Mouse (Mus musculus): ENCODE data around the gene Dbil5. TPM values are rescaled to one million over a fixed set of nuclear protein-coding genes. Genes with fewer than 3 reads are reported as not detected.
A peak's percentile ranks its signal among the peaks of the same experiment; 100 is the strongest.
"Not testable (repeated sequence)": the region's sequence is repeated elsewhere in the genome, so short reads cannot be mapped to it uniquely, and the experiment has no call there.

Gene Dbil5
- polyA plus RNA-seq, 1 experiment = 0.76 TPM

DNA sequence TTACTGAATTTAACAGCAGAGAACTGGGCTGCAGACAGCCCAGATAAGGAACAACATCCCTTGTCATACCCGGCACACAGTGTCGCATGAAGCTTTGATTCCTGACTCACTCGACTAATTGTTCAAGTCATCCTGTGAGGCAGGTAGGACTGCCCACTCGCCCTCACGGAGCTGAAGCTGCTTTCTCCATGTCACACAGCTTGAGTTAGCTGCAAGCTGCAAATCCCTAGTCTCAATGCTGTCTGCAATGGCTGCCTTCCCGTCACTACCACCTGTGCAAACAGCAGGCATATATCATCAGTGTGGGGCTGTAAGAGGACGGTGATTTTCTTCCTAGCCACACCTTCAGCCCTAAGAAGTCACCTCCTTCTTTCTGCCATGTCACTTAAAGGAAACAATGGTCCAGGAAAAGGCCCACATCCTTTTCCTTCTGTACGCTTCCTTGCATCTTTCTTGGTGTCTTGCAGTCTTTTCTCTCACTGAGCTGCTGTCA is 20.4 kb upstream of the Dbil5 start:
- H3K4me1 ChIP-seq (ENCODE audit: control insufficient read depth, insufficient read depth, low read length) = peaks cover 2% of the 10 kb centered on the region; the same call in 1 of the 2 replicates
- 49% methylated on average over 8 of the region's 8 CpGs for WGBS
- no peak for TF ChIP-seq CTCF (IDR thresholded peaks at IDR 0.05; ENCODE audit: insufficient read depth, low read length)
- TF ChIP-seq POLR2A (IDR thresholded peaks at IDR 0.05; ENCODE audit: borderline replicate concordance, extremely low read depth, low read depth, low read length) = no peak
- H3K4me3 ChIP-seq (replicated peaks; ENCODE audit: extremely low read depth, low read depth, low read length) = no peak overlapping the region
- DNase-seq = no peak

DNA sequence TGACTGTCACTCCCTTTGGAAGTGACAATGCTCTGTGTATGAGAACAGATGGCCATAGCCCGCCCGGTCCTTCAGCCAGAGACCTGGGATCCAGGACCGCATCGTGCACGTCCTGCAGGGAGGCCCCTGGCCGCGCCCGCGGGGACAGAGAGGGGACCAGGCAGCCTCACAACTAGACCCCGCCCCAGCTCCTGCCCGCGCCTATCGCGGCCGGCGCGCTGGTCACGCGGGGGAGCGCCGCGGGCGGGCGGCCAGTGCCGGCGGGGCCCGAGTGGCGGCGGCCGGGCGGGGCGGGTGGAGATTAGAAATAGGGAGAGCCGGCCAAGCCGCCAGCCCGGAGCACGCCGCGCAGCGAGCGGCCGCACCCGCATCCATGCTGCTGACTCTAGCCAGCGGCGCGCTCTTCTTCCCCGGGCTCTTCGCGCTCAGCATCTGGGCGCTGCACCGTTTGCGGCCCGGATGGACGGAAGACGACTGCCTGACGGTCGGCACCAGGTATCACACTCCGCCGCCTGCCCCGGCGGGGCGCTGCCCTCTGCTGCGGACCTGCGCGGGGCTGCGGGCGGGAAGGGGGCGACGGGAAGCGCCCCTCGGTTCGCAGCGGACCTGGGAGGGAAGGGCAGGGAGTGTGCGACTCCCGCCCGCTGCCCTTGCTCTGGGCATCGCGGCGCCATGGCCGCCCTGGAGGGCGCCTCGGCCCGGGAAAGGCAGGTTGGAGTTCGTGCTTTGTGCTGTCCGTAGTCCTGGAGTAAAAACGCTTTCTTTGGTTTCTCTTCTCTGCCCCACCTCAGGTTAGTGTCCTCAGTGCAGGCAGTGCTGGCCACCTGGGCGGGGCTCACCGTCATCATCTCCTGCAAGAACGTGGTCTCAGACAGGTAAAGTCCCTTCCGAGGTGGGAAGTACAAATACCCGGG is 15.4 kb upstream of the Dbil5 start:
- WGBS = 1% methylated on average over 90 of the region's 90 CpGs
- H3K4me3 ChIP-seq (replicated peaks; ENCODE audit: extremely low read depth, low read depth, low read length) = peak overlapping the region; percentile 86
- peak; percentile 83 for DNase-seq
- H3K4me1 ChIP-seq (ENCODE audit: control insufficient read depth, insufficient read depth, low read length) = peaks cover 2% of the 10 kb centered on the region; the same call in 1 of the 2 replicates
- no peak for TF ChIP-seq CTCF (IDR thresholded peaks at IDR 0.05; ENCODE audit: insufficient read depth, low read length)
- TF ChIP-seq POLR2A (IDR thresholded peaks at IDR 0.05; ENCODE audit: borderline replicate concordance, extremely low read depth, low read depth, low read length) = peak; percentile 78; the same call in 1 of the 2 replicates

DNA sequence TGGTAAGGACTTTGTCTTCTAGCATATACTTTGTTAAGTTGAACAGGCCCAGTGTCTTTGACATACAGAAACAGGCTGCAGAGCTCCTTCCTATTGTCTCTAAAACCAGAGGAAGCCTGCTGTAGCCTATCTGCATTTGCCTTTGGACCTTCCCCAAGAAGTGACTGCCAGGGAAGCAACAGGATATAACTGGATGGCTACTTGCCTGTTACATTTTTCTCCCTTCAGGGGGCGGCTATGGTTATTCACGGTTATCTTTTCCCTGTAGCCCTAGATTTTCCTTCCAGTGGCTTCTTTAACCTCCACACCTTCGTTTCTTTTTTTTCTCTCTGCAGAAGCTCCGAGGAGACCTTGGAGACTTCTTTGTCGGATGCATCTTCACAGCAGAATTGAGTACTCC is 10.6 kb upstream of the Dbil5 start:
- TF ChIP-seq CTCF (IDR thresholded peaks at IDR 0.05; ENCODE audit: insufficient read depth, low read length) (no peak), POLR2A (IDR thresholded peaks at IDR 0.05; ENCODE audit: borderline replicate concordance, extremely low read depth, low read depth, low read length) (no peak)
- WGBS = 66% methylated on average over 5 of the region's 5 CpGs
- no peak for DNase-seq
- H3K4me1 ChIP-seq (ENCODE audit: control insufficient read depth, insufficient read depth, low read length) = no peaks in the 10 kb centered on the region; the same call in 1 of the 2 replicates
- H3K4me3 ChIP-seq (replicated peaks; ENCODE audit: extremely low read depth, low read depth, low read length) = no peak overlapping the region

DNA sequence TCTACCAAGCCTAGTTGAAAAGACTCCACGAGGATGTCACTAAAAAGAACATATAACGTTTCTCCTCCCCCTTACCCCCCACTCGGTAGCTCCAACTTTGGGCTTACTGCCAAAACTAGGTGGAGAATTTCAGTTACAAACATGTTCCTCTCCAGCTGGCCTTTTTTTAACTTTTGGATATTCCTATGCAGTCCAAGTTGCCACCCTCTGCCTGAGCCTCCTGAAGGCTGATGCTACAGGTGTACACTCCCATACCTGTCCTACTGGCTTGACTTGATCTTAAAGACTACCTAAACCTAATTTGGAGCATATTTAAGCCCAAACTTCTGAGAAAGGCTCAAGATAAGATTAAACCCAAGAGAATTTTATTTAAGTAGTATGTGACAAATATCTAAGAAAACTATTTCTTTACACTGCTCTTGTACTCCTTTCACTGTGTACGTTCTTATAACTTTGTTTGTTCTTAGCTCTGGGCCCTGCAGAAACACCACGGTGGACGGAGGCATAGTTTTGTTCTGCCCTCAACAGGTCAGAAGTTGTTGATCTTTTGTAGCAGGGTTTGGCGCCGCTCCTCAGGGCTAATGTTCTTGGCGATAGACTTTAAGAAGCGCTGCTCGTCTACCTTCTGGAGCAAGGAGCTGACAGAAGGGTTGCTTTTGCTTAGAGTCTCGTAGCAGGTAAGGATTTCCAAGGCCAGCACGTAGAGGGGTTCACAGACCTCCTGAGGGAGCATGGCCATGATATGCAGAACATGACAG is 7.0 kb upstream of the Dbil5 start:
- 59% methylated on average over 13 of the region's 13 CpGs for WGBS
- H3K4me3 ChIP-seq (replicated peaks; ENCODE audit: extremely low read depth, low read depth, low read length) = no peak overlapping the region
- DNase-seq = no peak
- no peak for TF ChIP-seq CTCF (IDR thresholded peaks at IDR 0.05; ENCODE audit: insufficient read depth, low read length)
- no peak for TF ChIP-seq POLR2A (IDR thresholded peaks at IDR 0.05; ENCODE audit: borderline replicate concordance, extremely low read depth, low read depth, low read length)
- no peaks in the 10 kb centered on the region for H3K4me1 ChIP-seq (ENCODE audit: control insufficient read depth, insufficient read depth, low read length)

DNA sequence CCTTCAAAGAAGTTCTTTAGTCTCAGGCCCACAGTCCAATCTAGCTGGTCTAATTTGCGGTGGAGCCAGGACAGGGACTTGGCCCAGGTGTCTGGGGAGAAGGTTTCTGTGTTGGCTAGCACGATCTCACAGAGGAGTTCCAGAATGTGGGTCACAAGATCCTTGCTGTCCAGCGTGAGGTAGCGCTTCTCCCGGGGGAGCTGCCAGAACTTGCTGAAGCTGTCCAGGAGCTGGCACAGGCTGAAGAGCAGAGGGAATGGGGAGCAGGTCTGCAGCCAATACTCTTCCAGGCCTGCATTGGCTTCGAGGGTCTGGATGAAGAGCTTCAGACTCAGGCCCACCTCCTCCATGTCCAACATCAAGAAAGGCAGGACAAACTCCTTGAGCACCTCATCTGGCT is 5.8 kb upstream of the Dbil5 start:
- H3K4me1 ChIP-seq (ENCODE audit: control insufficient read depth, insufficient read depth, low read length); DNase-seq; H3K4me3 ChIP-seq (replicated peaks; ENCODE audit: extremely low read depth, low read depth, low read length): not testable (repeated sequence)
- 85% methylated on average over 6 of the region's 6 CpGs for WGBS

DNA sequence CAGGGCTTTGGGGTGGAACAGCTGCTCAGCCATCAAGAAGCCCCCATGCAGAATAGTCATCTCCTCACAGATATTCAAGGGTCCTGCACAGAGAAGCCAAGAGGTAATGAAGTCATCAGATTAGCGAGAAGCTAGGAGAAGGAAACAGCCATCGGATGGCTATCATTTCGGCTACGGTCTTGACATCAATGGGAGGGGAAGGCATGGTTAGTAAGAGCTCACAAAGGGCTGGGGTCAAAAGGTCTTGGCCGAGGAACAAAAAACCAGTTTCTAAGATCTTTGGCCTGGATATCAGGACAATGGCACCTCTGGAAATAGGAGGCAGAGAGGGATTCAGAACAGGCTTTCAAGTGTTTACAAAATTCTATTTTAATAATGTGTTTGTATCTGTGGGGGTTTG is 3.6 kb upstream of the Dbil5 start:
- TF ChIP-seq CTCF (IDR thresholded peaks at IDR 0.05; ENCODE audit: insufficient read depth, low read length) = no peak
- TF ChIP-seq POLR2A (IDR thresholded peaks at IDR 0.05; ENCODE audit: borderline replicate concordance, extremely low read depth, low read depth, low read length) = no peak
- no peak for DNase-seq
- 80% methylated on average over 5 of the region's 5 CpGs for whole genome bisulfite sequencing
- Histone ChIP-seq H3K4me1 (ENCODE audit: control insufficient read depth, insufficient read depth, low read length) (no peaks in the 10 kb centered on the region; the same call in 1 of the 2 replicates), H3K4me3 (replicated peaks; ENCODE audit: extremely low read depth, low read depth, low read length) (no peak overlapping the region)

DNA sequence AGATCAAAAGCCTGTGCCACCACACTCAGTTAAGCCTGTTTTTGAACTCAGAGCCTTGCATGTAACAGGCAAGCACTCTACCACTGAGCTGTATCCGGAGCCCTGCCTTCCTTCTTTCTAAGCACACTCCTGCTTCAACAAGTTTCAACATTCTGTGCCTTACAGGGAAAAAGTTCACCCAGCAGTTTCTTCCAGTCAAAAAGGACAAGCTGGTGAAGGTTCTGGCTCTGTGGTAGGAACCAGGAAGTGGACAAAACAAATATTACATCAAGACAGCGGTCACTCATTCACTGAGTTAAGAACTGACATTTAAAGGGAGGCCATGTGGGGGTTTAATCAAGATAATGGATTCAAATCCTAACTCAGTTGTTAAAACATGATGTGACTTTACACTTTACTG is 2.4 kb upstream of the Dbil5 start:
- TF ChIP-seq CTCF (IDR thresholded peaks at IDR 0.05; ENCODE audit: insufficient read depth, low read length) (no peak), POLR2A (IDR thresholded peaks at IDR 0.05; ENCODE audit: borderline replicate concordance, extremely low read depth, low read depth, low read length) (no peak)
- no peak overlapping the region for H3K4me3 ChIP-seq (replicated peaks; ENCODE audit: extremely low read depth, low read depth, low read length)
- no peak for DNase-seq
- WGBS = 53% methylated on average over 2 of the region's 2 CpGs
- H3K4me1 ChIP-seq (ENCODE audit: control insufficient read depth, insufficient read depth, low read length) = no peaks in the 10 kb centered on the region; the same call in 1 of the 2 replicates

DNA sequence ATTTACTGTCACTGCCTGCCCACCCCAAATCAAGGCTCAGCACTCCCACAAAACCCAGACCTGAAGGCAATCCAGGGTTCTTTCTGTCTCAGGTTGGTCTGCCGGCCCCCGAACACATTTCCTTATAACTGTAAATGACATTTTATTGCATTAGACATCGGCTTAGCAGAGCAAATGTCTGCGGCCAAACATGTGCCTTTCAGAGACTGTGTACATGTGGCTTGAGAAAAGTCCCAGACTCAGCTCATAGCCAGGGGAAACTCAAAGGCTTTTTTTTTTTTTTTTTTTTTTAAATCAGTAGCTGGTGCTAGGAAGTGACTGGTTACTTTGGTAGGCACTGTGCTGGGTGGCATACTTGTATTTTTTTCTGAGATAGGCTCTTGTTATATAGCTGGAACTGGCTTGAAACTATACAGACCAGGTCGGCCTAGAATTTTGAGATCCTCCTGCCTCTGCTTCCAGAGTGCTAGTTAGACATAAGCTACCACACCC is 1.3 kb upstream of the Dbil5 start:
- WGBS = 92% methylated on average over 5 of the region's 5 CpGs
- Histone ChIP-seq H3K4me1 (ENCODE audit: control insufficient read depth, insufficient read depth, low read length) (no peaks in the 10 kb centered on the region; the same call in 1 of the 2 replicates), H3K4me3 (replicated peaks; ENCODE audit: extremely low read depth, low read depth, low read length) (no peak overlapping the region)
- DNase-seq = no peak
- TF ChIP-seq POLR2A (IDR thresholded peaks at IDR 0.05; ENCODE audit: borderline replicate concordance, extremely low read depth, low read depth, low read length) = no peak
- TF ChIP-seq CTCF (IDR thresholded peaks at IDR 0.05; ENCODE audit: insufficient read depth, low read length) = no peak

DNA sequence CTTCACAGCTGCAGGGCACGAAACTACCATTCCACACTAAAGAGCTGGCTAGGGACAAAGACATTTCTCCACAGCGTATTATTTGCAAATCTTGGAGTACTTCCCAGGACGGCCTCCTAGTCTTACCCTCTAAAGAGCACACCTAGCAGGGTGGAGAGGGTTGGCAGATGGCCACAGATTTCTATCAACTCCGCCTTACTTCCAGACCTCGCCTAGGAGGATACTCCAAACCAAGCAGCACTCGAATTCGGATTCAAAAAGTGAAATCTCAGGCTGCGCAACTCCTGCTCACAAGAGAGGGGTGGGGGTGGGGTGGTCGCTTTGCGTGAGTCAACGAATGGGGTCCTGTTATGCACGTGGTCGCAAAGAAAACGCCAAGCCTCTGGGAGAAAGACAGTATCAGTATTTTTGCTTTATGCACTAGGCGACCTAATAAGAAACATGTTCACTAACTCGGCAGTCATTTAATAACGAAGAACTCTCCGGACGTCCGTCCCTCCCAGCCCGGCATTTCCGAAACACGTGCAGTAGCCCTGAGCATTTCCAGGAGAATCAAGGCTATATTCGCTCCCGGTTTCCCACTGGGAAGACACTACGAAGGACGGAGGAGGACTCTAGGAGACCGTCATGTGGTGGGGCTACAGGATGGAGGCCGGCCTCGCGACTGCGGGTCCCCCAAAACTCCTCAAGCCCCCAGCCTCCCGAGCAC is 573 bp upstream of the Dbil5 start:
- peak; percentile 66 for DNase-seq
- no peak for TF ChIP-seq CTCF (IDR thresholded peaks at IDR 0.05; ENCODE audit: insufficient read depth, low read length)
- TF ChIP-seq POLR2A (IDR thresholded peaks at IDR 0.05; ENCODE audit: borderline replicate concordance, extremely low read depth, low read depth, low read length) = no peak
- 1% methylated on average over 33 of the region's 33 CpGs for WGBS

More for the DNA sequence above, 573 bp upstream of the Dbil5 start:
- H3K4me3 ChIP-seq (replicated peaks; ENCODE audit: extremely low read depth, low read depth, low read length) = peak overlapping the region; percentile 81
- no peaks in the 10 kb centered on the region; the same call in 1 of the 2 replicates for H3K4me1 ChIP-seq (ENCODE audit: control insufficient read depth, insufficient read depth, low read length)
